Mouse (Mus musculus): ENCODE measurements around the gene Gabrd.
"Not testable (repeated sequence)": the region's sequence is repeated elsewhere in the genome, so short reads cannot be mapped to it uniquely, and the experiment has no call there.

The Gabrd gene

GRCm38 (mm10) chr4:155397511-155398221 is at the start of gene Gabrd:
Gabrd (minus strand) TSS chr4:155398112.
- DNase-seq (ENCODE audit: low spot score in 2 of 2): no peak

GRCm38 (mm10) chr4:155442808-155443207 is 44.9 kb upstream of the Gabrd start:
- DNase-seq (ENCODE audit: low spot score in 2 of 2): no peak

GRCm38 (mm10) chr4:155433993-155434392 is 36.1 kb upstream of the Gabrd start:
- peak in 1 of 2 experiments; percentile 41 for DNase-seq (ENCODE audit: low spot score in 2 of 2)

GRCm38 (mm10) chr4:155432358-155432757 is 34.4 kb upstream of the Gabrd start:
- DNase-seq (ENCODE audit: low spot score in 2 of 2): no peak

GRCm38 (mm10) chr4:155429202-155429601 is 31.3 kb upstream of the Gabrd start:
- no peak for DNase-seq (ENCODE audit: low spot score in 2 of 2)

GRCm38 (mm10) chr4:155428442-155428841 is 30.5 kb upstream of the Gabrd start:
- DNase-seq (ENCODE audit: low spot score in 2 of 2): no peak

GRCm38 (mm10) chr4:155426272-155426671 is 28.4 kb upstream of the Gabrd start:
- DNase-seq (ENCODE audit: low spot score in 2 of 2): no peak

GRCm38 (mm10) chr4:155423988-155424387 is 26.1 kb upstream of the Gabrd start:
- DNase-seq (ENCODE audit: low spot score in 2 of 2): no peak

GRCm38 (mm10) chr4:155421412-155422370 is 23.8 kb upstream of the Gabrd start:
- not testable (repeated sequence) for DNase-seq (ENCODE audit: low spot score in 2 of 2)

- no peak for DNase-seq (ENCODE audit: low spot score in 2 of 2)
Measured at GRCm38 (mm10) chr4:155420137-155420536, 22.2 kb upstream of the Gabrd start.

GRCm38 (mm10) chr4:155414656-155415235 is 16.8 kb upstream of the Gabrd start:
- no peak for DNase-seq (ENCODE audit: low spot score in 2 of 2)

GRCm38 (mm10) chr4:155413641-155414335 is 15.9 kb upstream of the Gabrd start:
- no peak for DNase-seq (ENCODE audit: low spot score in 2 of 2)

- DNase-seq (ENCODE audit: low spot score in 2 of 2): no peak
Measured at GRCm38 (mm10) chr4:155412124-155412523, 14.2 kb upstream of the Gabrd start.

- peak; percentile 66 to 77 for DNase-seq (ENCODE audit: low spot score in 2 of 2)
Measured at GRCm38 (mm10) chr4:155409058-155409776, 11.3 kb upstream of the Gabrd start, which contains the start of gene Cfap74. Cfap74 (plus strand) TSS chr4:155409190.

GRCm38 (mm10) chr4:155408695-155409057 is 10.8 kb upstream of the Gabrd start:
- no peak for DNase-seq (ENCODE audit: low spot score in 2 of 2)

- no peak for DNase-seq (ENCODE audit: low spot score in 2 of 2)
Measured at GRCm38 (mm10) chr4:155402489-155402888, 4.6 kb upstream of the Gabrd start.

GRCm38 (mm10) chr4:155401121-155401520 is 3.2 kb upstream of the Gabrd start:
- DNase-seq (ENCODE audit: low spot score in 2 of 2): no peak

- no peak for DNase-seq (ENCODE audit: low spot score in 2 of 2)
Measured at GRCm38 (mm10) chr4:155398222-155398540, 269 bp upstream of the Gabrd start.

- no peak for DNase-seq (ENCODE audit: low spot score in 2 of 2)
Measured at GRCm38 (mm10) chr4:155396751-155397150, 1.2 kb downstream of the Gabrd start.

GRCm38 (mm10) chr4:155395471-155395870 is 2.4 kb downstream of the Gabrd start:
- no peak for DNase-seq (ENCODE audit: low spot score in 2 of 2)

GRCm38 (mm10) chr4:155387166-155387565 is 10.7 kb downstream of the Gabrd start:
- DNase-seq (ENCODE audit: low spot score in 2 of 2): no peak

Data from heart, adult 9 months (tissue).